Mouse (Mus musculus): ENCODE measurements around the gene Pcmt1. TPM values are rescaled to one million over a fixed set of nuclear protein-coding genes. Genes with fewer than 3 reads are reported as not detected.

The Pcmt1 gene
- polyA plus RNA-seq, 1 experiment from 2014 or later, result 209 TPM

GRCm38 (mm10) chr10:7663159-7664026 lies 17.5 kb downstream of the Pcmt1 start:
- Histone ChIP-seq H3K9ac (ENCODE audit: low read depth, low read length) (peak overlapping the region; percentile 93), H3K9me3 (ENCODE audit: control insufficient read depth, low read length) (no peaks in the 10 kb centered on the region), H3K36me3 (ENCODE audit: control insufficient read depth, insufficient read depth, low read length) (no peaks in the 10 kb centered on the region), H3K4me2 (ENCODE audit: low read length) (peak overlapping the region; percentile 94), H3K4me1 (ENCODE audit: control insufficient read depth, insufficient read depth, low read depth, low read length) (peaks cover 16% of the 10 kb centered on the region), H3K27ac (ENCODE audit: low read depth, low read length) (peak overlapping the region; percentile 98), H3K4me3 (ENCODE audit: low read length) (peak overlapping the region; percentile 98), H3K27me3 (replicated peaks; ENCODE audit: control insufficient read depth, insufficient read depth, low read length) (no peaks in the 10 kb centered on the region)
- ATAC-seq, result peak; percentile 92
- WGBS, result under 1% methylated on average over 52 of the region's 64 CpGs

- peak overlapping the region; percentile 98 for H3K4me3 ChIP-seq (ENCODE audit: low read length)
- peak overlapping the region; percentile 94 for H3K4me2 ChIP-seq (ENCODE audit: low read length)
- no peaks in the 10 kb centered on the region for H3K27me3 ChIP-seq (replicated peaks; ENCODE audit: control insufficient read depth, insufficient read depth, low read length)
- no peaks in the 10 kb centered on the region for H3K36me3 ChIP-seq (ENCODE audit: control insufficient read depth, insufficient read depth, low read length)
- peak overlapping the region; percentile 98 for H3K27ac ChIP-seq (ENCODE audit: low read depth, low read length)
- peak overlapping the region; percentile 93 for H3K9ac ChIP-seq (ENCODE audit: low read depth, low read length)
- peak; percentile 82 for ATAC-seq
- WGBS, result under 1% methylated on average over 44 of the region's 44 CpGs
- H3K9me3 ChIP-seq (ENCODE audit: control insufficient read depth, low read length), result no peaks in the 10 kb centered on the region
- H3K4me1 ChIP-seq (ENCODE audit: control insufficient read depth, insufficient read depth, low read depth, low read length), result peaks cover 10% of the 10 kb centered on the region
These were observed 18.3 kb downstream of the Pcmt1 start for GRCm38 (mm10) chr10:7662471-7663141.

- H3K4me2 ChIP-seq (ENCODE audit: low read length), result no peak overlapping the region
- no peak overlapping the region for H3K27ac ChIP-seq (ENCODE audit: low read depth, low read length)
- no peaks in the 10 kb centered on the region for H3K9me3 ChIP-seq (ENCODE audit: control insufficient read depth, low read length)
- H3K4me1 ChIP-seq (ENCODE audit: control insufficient read depth, insufficient read depth, low read depth, low read length), result no peaks in the 10 kb centered on the region
- no peak overlapping the region for H3K9ac ChIP-seq (ENCODE audit: low read depth, low read length)
- 88% methylated on average over 2 of the region's 2 CpGs for WGBS
- H3K36me3 ChIP-seq (ENCODE audit: control insufficient read depth, insufficient read depth, low read length), result peaks cover 5% of the 10 kb centered on the region
- no peak overlapping the region for H3K4me3 ChIP-seq (ENCODE audit: low read length)
- no peaks in the 10 kb centered on the region for H3K27me3 ChIP-seq (replicated peaks; ENCODE audit: control insufficient read depth, insufficient read depth, low read length)
- ATAC-seq, result no peak
These were observed 29.9 kb downstream of the Pcmt1 start for GRCm38 (mm10) chr10:7651057-7651456.

GRCm38 (mm10) chr10:7649059-7649458 lies 31.9 kb downstream of the Pcmt1 start:
- no peak for ATAC-seq
- Histone ChIP-seq H3K4me1 (ENCODE audit: control insufficient read depth, insufficient read depth, low read depth, low read length) (no peaks in the 10 kb centered on the region), H3K4me2 (ENCODE audit: low read length) (no peak overlapping the region), H3K9me3 (ENCODE audit: control insufficient read depth, low read length) (no peaks in the 10 kb centered on the region), H3K27ac (ENCODE audit: low read depth, low read length) (no peak overlapping the region), H3K36me3 (ENCODE audit: control insufficient read depth, insufficient read depth, low read length) (peaks cover 11% of the 10 kb centered on the region), H3K27me3 (replicated peaks; ENCODE audit: control insufficient read depth, insufficient read depth, low read length) (no peaks in the 10 kb centered on the region), H3K9ac (ENCODE audit: low read depth, low read length) (no peak overlapping the region), H3K4me3 (ENCODE audit: low read length) (no peak overlapping the region)
- 90% methylated on average over 4 of the region's 4 CpGs for WGBS

- H3K9me3 ChIP-seq (ENCODE audit: control insufficient read depth, low read length), result no peaks in the 10 kb centered on the region
- no peaks in the 10 kb centered on the region for H3K27me3 ChIP-seq (replicated peaks; ENCODE audit: control insufficient read depth, insufficient read depth, low read length)
- ATAC-seq, result no peak
- H3K4me1 ChIP-seq (ENCODE audit: control insufficient read depth, insufficient read depth, low read depth, low read length), result no peaks in the 10 kb centered on the region
- no peak overlapping the region for H3K4me2 ChIP-seq (ENCODE audit: low read length)
- WGBS, result 81% methylated on average over 2 of the region's 2 CpGs
- peaks cover 21% of the 10 kb centered on the region for H3K36me3 ChIP-seq (ENCODE audit: control insufficient read depth, insufficient read depth, low read length)
- H3K4me3 ChIP-seq (ENCODE audit: low read length), result no peak overlapping the region
- no peak overlapping the region for H3K9ac ChIP-seq (ENCODE audit: low read depth, low read length)
- H3K27ac ChIP-seq (ENCODE audit: low read depth, low read length), result no peak overlapping the region
These were observed 35.0 kb downstream of the Pcmt1 start for GRCm38 (mm10) chr10:7645911-7646310.

GRCm38 (mm10) chr10:7640366-7640765 lies 40.6 kb downstream of the Pcmt1 start:
- H3K27ac ChIP-seq (ENCODE audit: low read depth, low read length), result no peak overlapping the region
- peaks cover 29% of the 10 kb centered on the region for H3K36me3 ChIP-seq (ENCODE audit: control insufficient read depth, insufficient read depth, low read length)
- no peak for ATAC-seq
- no peaks in the 10 kb centered on the region for H3K4me1 ChIP-seq (ENCODE audit: control insufficient read depth, insufficient read depth, low read depth, low read length)
- H3K9ac ChIP-seq (ENCODE audit: low read depth, low read length), result no peak overlapping the region
- no peaks in the 10 kb centered on the region for H3K27me3 ChIP-seq (replicated peaks; ENCODE audit: control insufficient read depth, insufficient read depth, low read length)
- WGBS, result 92% methylated on average over 12 of the region's 12 CpGs
- no peak overlapping the region for H3K4me2 ChIP-seq (ENCODE audit: low read length)
- no peaks in the 10 kb centered on the region for H3K9me3 ChIP-seq (ENCODE audit: control insufficient read depth, low read length)
- H3K4me3 ChIP-seq (ENCODE audit: low read length), result no peak overlapping the region

- no peak for ATAC-seq
- Histone ChIP-seq H3K9me3 (ENCODE audit: control insufficient read depth, low read length) (no peaks in the 10 kb centered on the region), H3K36me3 (ENCODE audit: control insufficient read depth, insufficient read depth, low read length) (peaks cover 16% of the 10 kb centered on the region), H3K9ac (ENCODE audit: low read depth, low read length) (no peak overlapping the region), H3K4me1 (ENCODE audit: control insufficient read depth, insufficient read depth, low read depth, low read length) (no peaks in the 10 kb centered on the region), H3K4me3 (ENCODE audit: low read length) (no peak overlapping the region), H3K27me3 (replicated peaks; ENCODE audit: control insufficient read depth, insufficient read depth, low read length) (no peaks in the 10 kb centered on the region), H3K4me2 (ENCODE audit: low read length) (no peak overlapping the region), H3K27ac (ENCODE audit: low read depth, low read length) (no peak overlapping the region)
- WGBS, result 75% methylated on average over 16 of the region's 16 CpGs
These were observed 49.8 kb downstream of the Pcmt1 start for GRCm38 (mm10) chr10:7630951-7631720.

GRCm38 (mm10) chr10:7630286-7630685 lies 50.6 kb downstream of the Pcmt1 start:
- H3K4me2 ChIP-seq (ENCODE audit: low read length), result no peak overlapping the region
- WGBS, result 95% methylated on average over 5 of the region's 5 CpGs
- ATAC-seq, result no peak
- peaks cover 16% of the 10 kb centered on the region for H3K36me3 ChIP-seq (ENCODE audit: control insufficient read depth, insufficient read depth, low read length)
- no peaks in the 10 kb centered on the region for H3K4me1 ChIP-seq (ENCODE audit: control insufficient read depth, insufficient read depth, low read depth, low read length)
- H3K27ac ChIP-seq (ENCODE audit: low read depth, low read length), result no peak overlapping the region
- H3K4me3 ChIP-seq (ENCODE audit: low read length), result no peak overlapping the region
- no peaks in the 10 kb centered on the region for H3K9me3 ChIP-seq (ENCODE audit: control insufficient read depth, low read length)
- no peak overlapping the region for H3K9ac ChIP-seq (ENCODE audit: low read depth, low read length)
- no peaks in the 10 kb centered on the region for H3K27me3 ChIP-seq (replicated peaks; ENCODE audit: control insufficient read depth, insufficient read depth, low read length)

GRCm38 (mm10) chr10:7629092-7629491 lies 51.8 kb downstream of the Pcmt1 start:
- WGBS, result 95% methylated on average over 4 of the region's 4 CpGs
- Histone ChIP-seq H3K9ac (ENCODE audit: low read depth, low read length) (no peak overlapping the region), H3K4me1 (ENCODE audit: control insufficient read depth, insufficient read depth, low read depth, low read length) (no peaks in the 10 kb centered on the region), H3K27me3 (replicated peaks; ENCODE audit: control insufficient read depth, insufficient read depth, low read length) (no peaks in the 10 kb centered on the region), H3K4me3 (ENCODE audit: low read length) (no peak overlapping the region), H3K4me2 (ENCODE audit: low read length) (no peak overlapping the region), H3K27ac (ENCODE audit: low read depth, low read length) (no peak overlapping the region), H3K9me3 (ENCODE audit: control insufficient read depth, low read length) (no peaks in the 10 kb centered on the region), H3K36me3 (ENCODE audit: control insufficient read depth, insufficient read depth, low read length) (peaks cover 16% of the 10 kb centered on the region)
- ATAC-seq, result no peak

Data from hindbrain, embryonic 16.5 days (tissue).